Mouse (Mus musculus) small intestine, adult 10 weeks (tissue): ENCODE data around the gene Klk1b24. TPM values are rescaled to one million over a fixed set of nuclear protein-coding genes. Genes with fewer than 3 reads are reported as not detected.

Experiments
- polyA plus RNA-seq: library from polyadenylated mRNA; stranded (reverse); fragments of 350-450 nt; fragmentation: Illumina TruSeq; extraction: RNeasy Lipid Tissue Mini Kit (QIAGEN cat#74804); gene quantifications from one replicate; pipeline ENCODE4 v1.2.3, GENCODE M21; 2014; ENCODE audit warnings: low replicate concordance

The Klk1b24 gene
- not detected for polyA plus RNA-seq

DNA sequence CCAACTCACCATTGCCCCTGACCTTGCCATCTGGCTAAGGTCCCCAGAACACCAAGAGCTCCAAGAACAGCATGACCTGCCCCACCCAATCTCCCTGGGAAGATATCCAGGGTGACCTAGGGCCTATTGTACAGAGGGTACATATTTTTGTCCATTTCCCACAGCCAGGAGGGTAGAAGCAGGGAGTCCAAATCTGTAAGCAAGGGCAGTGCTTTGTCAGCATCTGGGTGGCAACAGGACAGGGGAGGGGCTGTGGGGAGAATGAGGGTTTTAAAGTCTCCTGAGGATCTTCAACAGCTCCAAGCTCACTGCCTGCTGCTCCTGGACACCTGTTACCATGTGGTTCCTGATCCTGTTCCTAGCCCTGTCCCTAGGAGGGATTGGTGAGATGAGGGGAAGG lies at the start of gene Klk1b24:
Gene Klk1b24, plus strand, starts transcription at position 301 of the 400 bp plus-strand sequence.

DNA sequence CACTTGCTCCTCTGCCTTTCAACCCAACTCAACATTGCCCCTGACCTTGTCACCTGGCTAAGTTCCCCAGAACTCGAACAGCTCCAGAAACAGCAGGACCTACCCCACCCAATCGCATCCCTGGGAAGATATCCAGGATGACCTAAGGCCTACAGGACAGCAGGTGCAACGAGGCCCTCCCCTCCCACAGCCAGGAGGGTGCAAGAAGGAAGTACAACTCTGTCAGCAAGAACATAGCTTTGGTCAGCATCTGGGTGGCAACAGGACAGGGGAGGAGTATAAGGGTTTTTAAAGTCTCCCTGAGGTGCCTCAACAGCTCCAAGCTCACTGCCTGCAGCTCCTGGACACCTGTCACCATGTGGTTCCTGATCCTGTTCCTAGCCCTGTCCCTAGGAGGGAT lies 9.9 kb downstream of the Klk1b24 start, which contains the start of gene Klk1b3:
Gene Klk1b3, plus strand, starts transcription at position 301 of the 400 bp plus-strand sequence.

DNA sequence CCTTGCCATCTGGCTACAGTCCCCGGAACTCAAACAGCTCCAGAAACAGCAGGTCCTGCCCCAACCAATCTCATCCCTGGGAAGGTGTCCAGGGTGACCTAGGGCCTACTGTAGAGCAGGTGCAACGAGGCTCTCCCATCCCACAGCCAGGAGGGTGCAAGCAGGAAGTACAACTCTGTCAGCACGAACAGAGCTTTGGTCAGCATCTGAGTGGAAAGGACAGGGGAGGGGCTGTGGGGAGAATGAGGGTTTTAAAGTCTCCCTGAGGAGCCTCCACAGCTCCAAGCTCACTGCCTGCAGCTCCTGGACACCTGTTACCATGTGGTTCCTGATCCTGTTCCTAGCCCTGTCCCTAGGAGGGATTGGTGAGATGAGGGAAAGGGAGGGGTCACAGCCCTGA lies 19.1 kb downstream of the Klk1b24 start, which contains the start of gene Klk1b4:
Gene Klk1b4, plus strand, starts transcription at position 301 of the 400 bp plus-strand sequence.

DNA sequence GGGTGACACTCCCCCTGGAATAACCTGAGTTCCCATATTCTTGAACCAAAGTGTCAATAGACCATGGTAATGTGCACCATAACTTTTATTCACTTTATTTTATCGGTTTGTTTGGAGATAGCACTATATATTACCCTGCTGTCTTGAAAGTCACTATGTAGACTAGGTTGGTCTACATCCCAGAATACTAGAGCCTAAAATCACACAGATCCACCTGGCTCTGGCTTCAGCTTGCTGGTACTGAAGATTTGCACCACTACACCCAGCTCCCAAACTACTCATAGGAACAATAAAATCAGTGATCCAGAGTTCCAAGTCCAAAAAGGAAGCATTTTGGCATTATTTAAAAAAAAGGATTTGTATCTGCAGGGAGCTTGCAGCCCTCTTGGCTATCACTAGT lies 27.6 kb downstream of the Klk1b24 start, which contains the start of gene Klk1b5:
Gene Klk1b5, plus strand, starts transcription at position 301 of the 400 bp plus-strand sequence.

DNA sequence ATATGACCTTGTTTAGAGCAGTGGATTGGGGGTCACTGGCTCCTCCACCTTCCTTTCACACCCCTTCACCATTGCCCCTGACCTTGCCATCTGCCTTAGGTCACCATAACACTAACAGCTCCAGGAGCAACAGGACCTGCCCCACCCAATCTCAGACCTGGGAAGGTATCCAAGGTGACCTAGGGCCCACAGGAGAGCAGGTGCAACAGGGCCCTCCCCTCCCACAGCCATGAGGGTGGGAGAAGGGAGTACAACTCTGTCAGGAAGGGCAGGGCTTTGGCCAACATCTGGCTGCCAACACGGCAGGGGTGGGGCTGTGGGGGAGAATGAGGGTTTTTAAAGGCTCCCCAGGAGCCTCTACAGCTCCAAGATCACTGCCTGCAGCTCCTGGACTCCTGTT lies 37.0 kb downstream of the Klk1b24 start, which contains the start of gene Klk1:
Gene Klk1, plus strand, starts transcription at position 285 of the 400 bp plus-strand sequence.

DNA sequence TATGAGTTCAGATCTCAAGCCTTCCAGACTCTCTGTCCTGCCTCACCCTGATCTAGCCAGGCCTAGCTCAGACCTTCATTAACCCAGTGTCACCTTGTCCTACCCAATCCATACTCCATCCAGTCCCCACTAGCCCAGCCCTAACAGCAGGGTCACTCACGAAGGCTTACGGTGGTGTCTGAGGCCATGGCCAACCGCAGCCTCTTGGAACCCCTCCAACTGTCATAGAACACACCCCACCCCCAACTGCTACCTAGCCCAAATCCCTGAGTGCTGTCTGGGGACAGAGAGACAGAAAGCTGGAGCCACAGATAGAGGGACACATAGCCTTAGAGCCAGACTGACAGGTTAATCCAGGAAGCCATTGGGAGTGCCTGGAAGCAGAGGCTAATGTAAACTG lies 47.9 kb downstream of the Klk1b24 start, which contains the start of gene Gm36864:
Gene Gm36864, plus strand, starts transcription at position 269 of the 400 bp plus-strand sequence.

Other genes starting within 250 kb of the Klk1b24 start
- gene Klk1b8, start 237.6 kb upstream of the Klk1b24 start, polyA plus RNA-seq, result not detected
- gene Klk1b1, start 221.5 kb upstream of the Klk1b24 start, polyA plus RNA-seq, result not detected
- gene Klk1b9, start 212.2 kb upstream of the Klk1b24 start, polyA plus RNA-seq, result not detected
- gene Klk1b11, start 192.4 kb upstream of the Klk1b24 start, polyA plus RNA-seq, result not detected
- gene Klk1b26, start 176.1 kb upstream of the Klk1b24 start, polyA plus RNA-seq, result not detected
- gene Klk1b27, start 135.9 kb upstream of the Klk1b24 start, polyA plus RNA-seq, result not detected
- not detected for gene Klk1b21, start 85.9 kb upstream of the Klk1b24 start, polyA plus RNA-seq
- gene Klk1b22, start 75.6 kb upstream of the Klk1b24 start, polyA plus RNA-seq, result not detected
- gene Klk1b16, start 51.5 kb upstream of the Klk1b24 start, polyA plus RNA-seq, result not detected
- gene Klk1b3, start 10.0 kb downstream of the Klk1b24 start, polyA plus RNA-seq, result not detected
- not detected for gene Klk1b4, start 19.2 kb downstream of the Klk1b24 start, polyA plus RNA-seq
- gene Klk1b5, start 27.7 kb downstream of the Klk1b24 start, polyA plus RNA-seq, result 0.71 TPM
- gene Klk1, start 37.1 kb downstream of the Klk1b24 start, polyA plus RNA-seq, result 65.0 TPM
- gene Gm36864, start 47.9 kb downstream of the Klk1b24 start, polyA plus RNA-seq, result not detected
- gene 1700028J19Rik, start 58.5 kb downstream of the Klk1b24 start, polyA plus RNA-seq, result 0.63 TPM
- gene 2410002F23Rik, start 58.5 kb downstream of the Klk1b24 start, polyA plus RNA-seq, result 39.8 TPM
- not detected for gene Acp4, start 69.1 kb downstream of the Klk1b24 start, polyA plus RNA-seq
- gene Gm15517, start 73.2 kb downstream of the Klk1b24 start, polyA plus RNA-seq, result not detected
- 0.30 TPM for gene Clec11a, start 118.7 kb downstream of the Klk1b24 start, polyA plus RNA-seq
- 0.04 TPM for gene Shank1, start 122.0 kb downstream of the Klk1b24 start, polyA plus RNA-seq
- not detected for gene Syt3, start 195.9 kb downstream of the Klk1b24 start, polyA plus RNA-seq
- not detected for gene 1700008O03Rik, start 197.6 kb downstream of the Klk1b24 start, polyA plus RNA-seq
- gene Lrrc4b, start 240.8 kb downstream of the Klk1b24 start, polyA plus RNA-seq, result not detected